Mouse (Mus musculus) kidney, postnatal 0 days (tissue): Measurements from ENCODE around the gene Bahd1. TPM values are rescaled to one million over a fixed set of nuclear protein-coding genes. Genes with fewer than 3 reads are reported as not detected.

Experiments
- ATAC-seq: fragments of 200-750 bp; cut with Nextera tagmentation; replicated peaks from 2 replicates; pipeline ENCODE4 v1.8.0; 2017; ENCODE audit warnings: low read depth, moderate number of reproducible peaks, moderate TSS enrichment, moderate library complexity; ENCODE audit not compliant: low FRiP score
- DNase-seq: peaks from one replicate; pipeline ENCODE4 v3.0.0-alpha.2; 2016; ENCODE audit warnings: low spot score
- H3K27ac ChIP-seq: fragments of 300-500 bp; sonication (generic); 2 replicates; pipeline ENCODE4 v1.5.1; 2014; ENCODE audit warnings: mild to moderate bottlenecking
- H3K27me3 ChIP-seq: fragments of 300-500 bp; sonication (generic); 2 replicates; pipeline ENCODE4 v1.6.1; 2014; ENCODE audit warnings: low read length, mixed read lengths; ENCODE audit not compliant: insufficient read depth
- H3K36me3 ChIP-seq: fragments of 300-500 bp; sonication (generic); 2 replicates; pipeline ENCODE4 v1.6.1; 2014; ENCODE audit warnings: low read length, mixed read lengths; ENCODE audit not compliant: insufficient read depth
- H3K4me1 ChIP-seq: fragments of 300-500 bp; sonication (generic); replicated peaks from 2 replicates; pipeline ENCODE4 v1.6.1; 2014; ENCODE audit warnings: antibody characterized with exemption, low read length, mixed read lengths; ENCODE audit not compliant: insufficient read depth
- H3K4me2 ChIP-seq: fragments of 300-500 bp; sonication (generic); 2 replicates; pipeline ENCODE4 v1.6.1; 2014; ENCODE audit warnings: mild to moderate bottlenecking, low read length, moderate library complexity, mixed read lengths
- H3K4me3 ChIP-seq: fragments of 300-500 bp; sonication (generic); replicated peaks from 2 replicates; pipeline ENCODE4 v1.5.1; 2014; ENCODE audit warnings: low read depth, low read length
- H3K9ac ChIP-seq: fragments of 300-500 bp; sonication (generic); 2 replicates; pipeline ENCODE4 v1.6.1; 2014; ENCODE audit warnings: low read depth, low read length
- H3K9me3 ChIP-seq: fragments of 300-500 bp; sonication (generic); replicated peaks from 2 replicates; pipeline ENCODE4 v1.6.1; 2016; ENCODE audit warnings: low read length, inconsistent platforms, mixed read lengths
- CTCF ChIP-seq: IDR thresholded peaks from 2 replicates; pipeline ENCODE4 v1.5.1; 2016; ENCODE audit warnings: antibody characterized with exemption, low read depth, mild to moderate bottlenecking, moderate library complexity
- WGBS: fragments of 180-500 bp; shearing (Covaris S2); extraction: QIAGEN DNeasy Blood & Tissue Kit; methylation state at CpG from one replicate; pipeline ENCODE4 v1.1.7; 2014; 5-methylcytosine and 5-hydroxymethylcytosine counted together
- polyA plus RNA-seq: library from polyadenylated mRNA; unstranded; fragments of >200 nt; fragmentation: Nextera tagmentation; extraction: Ambion mirVana; gene quantifications from 2 replicates; pipeline ENCODE4 v1.2.1, GENCODE M21; 2015

The Bahd1 gene
- polyA plus RNA-seq, 1 experiment from 2014 or later: 3.3 TPM

DNA sequence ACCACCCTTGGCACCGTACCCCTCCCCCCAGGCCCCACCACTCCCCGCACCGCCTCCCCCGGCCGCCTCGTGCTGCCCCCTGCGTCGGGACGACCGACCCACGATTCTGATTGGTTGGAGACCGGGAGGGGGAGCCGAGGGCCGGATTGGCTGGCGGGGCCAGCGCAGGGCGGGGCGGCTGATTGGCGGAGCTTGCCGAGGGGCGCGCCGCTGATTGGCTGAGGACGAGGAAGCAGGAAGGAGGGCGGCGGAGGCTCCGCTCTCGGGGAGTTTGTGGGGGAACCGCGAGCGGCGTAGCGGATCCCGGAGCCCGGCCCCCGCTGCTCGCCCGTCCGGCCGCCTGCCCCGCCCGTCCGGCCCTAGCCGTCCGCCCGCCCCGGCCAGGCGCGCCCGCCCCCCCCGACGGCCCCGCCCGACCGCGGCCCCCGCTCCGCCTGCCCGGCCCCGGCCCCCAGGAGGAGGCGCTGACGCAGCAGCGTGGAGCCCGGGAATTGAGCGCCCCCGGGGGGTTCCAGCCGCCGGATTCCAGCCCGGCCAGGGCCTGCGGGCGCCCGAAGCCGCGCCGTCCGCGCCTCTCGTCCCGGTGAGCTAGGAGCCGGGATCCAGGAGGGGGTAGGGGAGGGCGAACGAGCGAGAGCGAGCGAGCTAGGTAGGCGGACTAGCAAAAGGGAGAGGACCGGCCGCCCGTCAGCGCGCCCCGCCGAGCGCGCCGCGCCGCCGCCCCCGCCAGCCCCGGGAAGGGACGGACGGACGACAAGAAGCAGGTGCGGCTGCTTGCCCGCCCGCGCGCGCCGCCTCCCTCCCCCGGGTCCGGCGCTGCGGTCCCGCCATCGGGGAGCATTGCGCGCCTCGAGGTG, 1.2 kb downstream of the Bahd1 start:
- 4% methylated on average over 53 of the region's 120 CpGs for WGBS

DNA sequence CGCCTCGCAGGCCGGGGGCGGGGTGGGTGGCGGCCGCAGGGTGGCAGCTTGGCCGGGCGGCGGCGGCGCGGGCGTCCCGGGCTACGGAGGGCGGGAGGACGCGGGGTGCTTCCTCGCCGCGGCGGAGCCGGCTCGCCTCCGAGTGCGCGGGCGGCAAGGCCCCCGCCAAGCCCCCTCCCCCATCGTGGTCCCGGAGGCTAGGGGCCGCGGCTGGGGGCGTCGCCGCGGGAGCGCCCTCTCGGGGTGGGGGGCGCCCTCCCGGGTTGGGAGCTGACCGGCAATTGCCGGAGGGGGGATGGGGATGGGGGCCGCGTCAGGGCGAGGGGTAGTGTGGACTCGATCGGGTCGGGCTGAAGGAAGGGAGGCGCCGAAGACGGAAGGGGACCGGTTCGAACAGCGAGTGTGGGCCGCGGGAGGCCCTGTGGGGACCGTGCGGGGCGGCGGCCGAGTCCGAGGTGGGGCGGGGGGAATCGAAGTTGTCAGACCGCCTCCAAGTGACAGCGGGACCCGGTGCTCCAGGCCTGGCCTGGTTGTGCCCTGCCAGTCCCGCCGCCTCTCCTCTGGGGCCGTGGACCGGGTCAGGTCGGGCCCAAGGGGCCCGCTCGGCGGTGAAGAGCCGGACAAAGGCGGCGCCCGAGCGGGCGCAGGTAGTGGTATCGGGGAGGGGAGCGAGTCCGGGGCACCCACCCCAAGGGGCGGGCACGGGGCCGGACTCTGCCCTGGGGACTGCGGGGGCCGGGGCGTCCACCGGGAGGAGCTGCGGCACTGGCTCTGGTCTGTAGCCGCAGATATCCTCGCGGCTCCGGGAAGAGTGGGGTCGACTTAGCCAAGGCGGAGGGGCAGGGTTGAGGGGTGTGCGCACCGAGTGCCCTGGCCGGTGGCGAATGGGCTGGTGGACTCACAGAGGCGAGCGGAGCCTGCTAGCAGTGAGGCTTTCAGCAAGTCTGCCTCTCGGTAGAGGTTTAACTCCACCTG, 2.2 kb downstream of the Bahd1 start:
- Histone ChIP-seq H3K4me3 (peak overlapping the region; percentile 86), H3K4me1 (peaks cover 9% of the 10 kb centered on the region; the same call in 1 of the 2 replicates), H3K4me2 (peak overlapping the region; percentile 99), H3K27me3 (peaks cover 23% of the 10 kb centered on the region), H3K9me3 (no peaks in the 10 kb centered on the region), H3K36me3 (no peaks in the 10 kb centered on the region), H3K27ac (peak overlapping the region; percentile 85), H3K9ac (peak overlapping the region; percentile 81)
- DNase-seq: peak; percentile 56
- WGBS: under 1% methylated on average over 77 of the region's 106 CpGs
- TF ChIP-seq CTCF: peak; percentile 46
- peak; percentile 34 for ATAC-seq

More for the DNA sequence above, 1.2 kb downstream of the Bahd1 start:
- H3K27me3 ChIP-seq: peaks cover 33% of the 10 kb centered on the region
- peaks cover 9% of the 10 kb centered on the region; the same call in 1 of the 2 replicates for H3K4me1 ChIP-seq
- H3K27ac ChIP-seq: peak overlapping the region; percentile 85
- peak overlapping the region; percentile 99 for H3K4me2 ChIP-seq
- H3K36me3 ChIP-seq: no peaks in the 10 kb centered on the region
- peak overlapping the region; percentile 81 for H3K9ac ChIP-seq
- H3K9me3 ChIP-seq: no peaks in the 10 kb centered on the region
- DNase-seq (peak; percentile 97), ATAC-seq (peak; percentile 88)
- peak overlapping the region; percentile 86 for H3K4me3 ChIP-seq
- TF ChIP-seq CTCF: peak; percentile 26

GRCm38 (mm10) chr2:118903333-118903741, 3.2 kb downstream of the Bahd1 start:
- WGBS: 21% methylated on average over 10 of the region's 10 CpGs
- ATAC-seq: no peak

DNA sequence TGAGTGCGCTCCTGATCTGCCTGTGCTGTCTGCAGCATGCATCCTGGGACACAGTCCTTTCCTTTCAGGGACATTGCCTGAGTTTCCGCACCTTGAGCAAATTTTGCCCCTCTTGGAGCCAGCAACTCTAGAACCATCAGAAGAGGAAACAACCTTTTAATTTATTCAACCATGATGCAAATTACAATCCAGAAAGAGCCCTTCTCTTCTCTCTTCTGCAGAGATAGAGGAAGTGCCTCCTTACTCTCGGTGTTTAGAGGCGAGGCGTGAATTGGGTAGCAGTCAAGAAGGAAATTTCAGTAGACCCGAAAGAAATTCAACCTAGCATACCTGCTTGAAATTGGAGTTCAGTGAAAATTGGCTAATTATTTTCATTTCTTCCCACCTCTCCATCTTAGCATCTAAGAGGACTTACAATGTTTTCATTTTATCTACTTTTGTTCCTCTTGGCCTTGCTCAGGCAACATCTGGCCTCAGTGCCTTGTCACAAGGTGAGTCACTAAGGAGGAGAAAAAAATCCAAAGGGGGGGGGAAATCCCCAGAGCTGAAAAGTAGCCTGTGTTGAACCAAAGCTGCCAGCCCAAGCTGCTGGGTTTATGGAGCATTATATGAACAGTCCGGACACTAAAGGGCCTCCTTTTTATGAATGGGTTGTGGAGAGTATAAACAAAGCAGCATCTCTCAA, 5.4 kb downstream of the Bahd1 start:
- H3K4me2 ChIP-seq: no peak overlapping the region
- H3K4me3 ChIP-seq: no peak overlapping the region
- WGBS: 77% methylated on average over 7 of the region's 7 CpGs
- TF ChIP-seq CTCF: no peak
- no peaks in the 10 kb centered on the region for H3K36me3 ChIP-seq
- H3K9ac ChIP-seq: no peak overlapping the region
- H3K9me3 ChIP-seq: no peaks in the 10 kb centered on the region
- no peak overlapping the region for H3K27ac ChIP-seq
- H3K4me1 ChIP-seq: 0 out of 2 replicates have a peak, but pooled peaks cover 6% of the 10 kb centered on the region
- no peak for ATAC-seq
- DNase-seq: no peak
- no peaks in the 10 kb centered on the region for H3K27me3 ChIP-seq

More at GRCm38 (mm10) chr2:118903333-118903741, 3.2 kb downstream of the Bahd1 start:
- no peaks in the 10 kb centered on the region for H3K9me3 ChIP-seq
- DNase-seq: no peak
- no peak overlapping the region for H3K27ac ChIP-seq
- H3K4me2 ChIP-seq: peak overlapping the region; percentile 99
- H3K27me3 ChIP-seq: peaks cover 14% of the 10 kb centered on the region; the same call in 1 of the 2 replicates
- no peaks in the 10 kb centered on the region for H3K36me3 ChIP-seq
- TF ChIP-seq CTCF: no peak
- H3K4me3 ChIP-seq: peak overlapping the region; percentile 86; the same call in 1 of the 2 replicates
- H3K4me1 ChIP-seq: peaks cover 9% of the 10 kb centered on the region; the same call in 1 of the 2 replicates
- H3K9ac ChIP-seq: no peak overlapping the region

- ATAC-seq: no peak
- no peak overlapping the region for H3K4me3 ChIP-seq
- 81% methylated on average over 5 of the region's 5 CpGs for WGBS
These were observed 5.9 kb downstream of the Bahd1 start for GRCm38 (mm10) chr2:118906118-118906492.

More at GRCm38 (mm10) chr2:118906118-118906492, 5.9 kb downstream of the Bahd1 start:
- no peaks in the 10 kb centered on the region for H3K36me3 ChIP-seq
- TF ChIP-seq CTCF: no peak
- H3K4me1 ChIP-seq: 0 out of 2 replicates have a peak, but pooled peaks cover 2% of the 10 kb centered on the region
- H3K4me2 ChIP-seq: no peak overlapping the region
- DNase-seq: no peak
- no peak overlapping the region for H3K27ac ChIP-seq
- no peak overlapping the region for H3K9ac ChIP-seq
- H3K27me3 ChIP-seq: no peaks in the 10 kb centered on the region
- no peaks in the 10 kb centered on the region for H3K9me3 ChIP-seq
